Mouse (Mus musculus) retina, postnatal 7 days (tissue): ENCODE measurements at regions not wholly inside any gene's neighbourhood (a gene's known extent, or its start where the extent isn't known, plus 50 kb on each side); places are given as distances from the start of the nearest gene placed in this dataset.

ENCODE experiments used
- DNase-seq: peaks from one replicate; pipeline ENCODE4 v3.0.0-alpha.2; 2012; ENCODE audit warnings: low read depth, low spot score

DNA sequence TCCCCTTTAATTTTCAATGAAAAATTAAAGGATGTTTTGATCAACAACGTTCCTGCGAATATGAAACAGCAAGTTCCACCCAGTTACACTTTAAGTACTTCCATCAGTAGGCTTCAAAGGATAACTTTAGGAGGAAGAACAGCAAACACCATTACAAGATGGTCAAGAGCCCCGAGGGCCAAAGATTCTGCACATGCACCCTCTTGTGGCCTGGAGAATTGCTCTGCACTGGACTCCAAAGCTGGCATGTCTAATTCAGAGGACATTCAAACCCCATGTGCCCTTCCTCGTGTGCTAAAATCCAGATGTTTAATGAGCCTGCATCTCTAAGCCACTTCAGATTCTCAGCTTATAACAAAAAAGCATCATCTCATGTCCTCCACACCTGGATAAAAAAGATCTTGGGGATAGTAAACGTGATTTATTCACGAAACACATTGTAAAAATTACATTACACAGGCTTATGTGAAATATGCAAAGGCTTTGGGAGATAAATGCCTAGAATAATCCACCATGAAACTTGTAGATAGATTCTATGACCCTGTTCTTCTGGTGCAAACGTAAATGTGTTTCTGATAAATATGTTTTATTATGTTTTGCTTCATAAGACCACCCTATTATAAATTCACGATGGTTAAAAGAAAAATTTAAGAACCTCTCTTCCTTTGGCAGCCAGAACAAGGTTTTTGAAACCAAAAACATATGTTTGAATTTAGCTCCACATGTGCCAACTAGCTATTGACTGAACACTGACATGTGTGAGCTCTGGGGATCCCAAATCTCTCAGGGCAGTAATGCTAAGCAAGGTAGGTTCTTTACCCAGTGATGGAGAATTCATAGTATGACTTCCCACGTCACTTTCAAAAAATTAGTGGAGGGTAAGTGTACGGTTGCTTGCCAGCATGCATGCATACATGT, 100.6 kb upstream of the Rfx3 start:
- DNase-seq: no peak

DNA sequence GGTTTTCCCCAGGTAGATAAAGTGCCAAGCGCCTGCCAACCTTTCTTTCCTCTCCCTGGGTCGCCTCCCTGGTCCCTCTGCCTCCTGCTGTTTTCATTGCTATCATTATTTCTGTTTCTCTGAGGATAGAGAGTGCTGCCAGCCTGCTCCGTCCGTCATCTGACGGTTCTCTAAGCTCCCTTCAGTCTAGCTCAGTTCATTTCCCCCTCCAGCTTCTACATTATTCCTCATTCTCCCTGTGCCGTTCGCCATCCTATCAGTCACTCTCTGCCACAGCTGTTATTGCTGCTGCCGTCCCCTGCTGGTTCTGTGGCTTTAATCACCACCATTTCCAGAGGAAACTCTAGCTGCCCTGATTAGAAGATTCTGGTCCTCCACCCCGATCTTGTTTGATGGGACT, 84.7 kb upstream of the Rfx3 start:
- no peak for DNase-seq

DNA sequence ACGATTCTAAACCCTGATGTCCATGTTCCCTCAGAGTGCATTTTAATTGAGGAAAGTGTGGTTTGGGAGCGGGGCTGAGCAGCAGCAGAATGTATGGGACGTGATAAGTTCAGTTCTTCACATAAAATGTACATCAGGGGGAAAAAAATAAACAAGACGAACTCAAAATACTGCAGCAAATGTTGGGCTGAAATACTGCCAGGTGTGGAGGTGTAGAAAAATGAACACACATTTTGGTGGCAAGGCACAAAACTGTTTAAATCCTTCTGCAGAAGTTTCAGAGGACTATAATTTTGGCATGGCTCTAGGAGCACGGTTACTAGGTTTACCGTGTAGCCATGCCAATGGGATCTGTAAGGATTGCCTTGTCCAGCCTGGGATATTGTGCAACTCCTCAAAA, 81.3 kb upstream of the Rfx3 start:
- DNase-seq: no peak

DNA sequence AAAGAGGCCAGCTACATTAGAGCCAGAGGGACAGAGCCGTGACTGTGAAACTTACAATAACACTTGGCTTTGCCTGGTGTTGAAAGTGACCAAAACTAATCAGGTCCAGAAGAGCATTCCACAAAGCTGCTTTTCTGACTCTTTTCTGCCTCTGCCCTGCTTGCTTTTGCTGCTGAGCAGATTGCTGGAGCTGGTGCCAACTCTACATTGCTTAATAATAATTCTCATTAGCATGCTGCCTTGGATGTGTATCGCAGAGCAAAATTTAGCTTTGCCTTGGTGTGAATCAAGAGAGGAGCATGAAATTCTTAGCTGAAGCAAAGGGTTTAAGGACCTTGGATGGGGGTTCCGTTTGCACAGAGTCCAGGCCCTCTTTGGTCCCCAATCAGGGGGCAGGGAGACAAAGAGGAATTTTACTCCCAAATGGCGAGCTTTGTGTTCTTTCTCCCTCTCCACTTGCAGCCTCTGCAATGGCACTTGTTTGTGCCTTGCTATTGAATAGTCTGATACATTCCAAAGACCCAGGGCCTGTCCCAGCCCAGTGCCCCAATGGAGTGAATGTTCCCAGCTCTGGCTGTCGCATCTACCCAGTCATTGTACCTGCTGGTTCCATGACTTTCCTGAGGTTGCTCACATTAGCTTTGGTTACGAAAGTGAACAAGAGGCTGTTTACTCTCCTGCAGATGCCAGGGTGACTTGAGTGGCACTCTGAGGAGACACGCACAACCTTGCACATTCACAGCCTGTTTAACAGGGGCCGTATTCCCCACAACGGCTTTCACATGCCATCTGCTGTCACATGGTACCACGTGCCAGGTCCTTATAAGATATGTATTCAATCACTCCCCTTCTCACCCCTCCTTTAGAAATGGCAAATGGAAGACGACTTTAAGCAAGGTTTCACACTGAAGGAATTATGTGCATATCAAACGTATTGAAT, 76.9 kb upstream of the Rfx3 start:
- DNase-seq: no peak

DNA sequence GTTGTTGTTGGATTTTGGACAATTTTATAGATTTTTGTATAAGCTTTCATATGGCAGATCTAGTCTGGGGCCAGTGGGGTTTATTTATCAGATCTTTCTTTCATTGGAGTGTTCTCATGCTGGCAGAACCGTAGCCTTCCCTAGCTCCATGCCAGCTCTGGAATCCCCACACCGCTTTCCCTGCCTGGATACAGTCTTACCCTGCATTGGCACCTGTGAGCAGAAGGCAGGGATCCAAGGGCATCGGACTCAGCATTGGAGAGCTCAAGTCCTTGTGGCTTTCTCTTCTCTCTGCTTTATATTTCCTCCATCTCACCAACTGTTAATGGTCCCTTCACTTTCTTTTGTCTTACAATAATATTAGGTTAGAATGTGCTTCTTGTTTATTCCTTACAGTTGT, 59.4 kb upstream of the Rfx3 start:
- no peak for DNase-seq
